Mouse (Mus musculus) heart, postnatal 0 days (tissue): ENCODE results near the gene Gm8720. TPM values are rescaled to one million over a fixed set of nuclear protein-coding genes. Genes with fewer than 3 reads are reported as not detected.
"Not testable (repeated sequence)": the region's sequence is repeated elsewhere in the genome, so short reads cannot be mapped to it uniquely, and the experiment has no call there.

Experiments used
- ATAC-seq: fragments of 200-750 bp; cut with Nextera tagmentation; 2 replicates; pipeline ENCODE4 v1.8.0; 2017; ENCODE audit warnings: low read depth, moderate number of reproducible peaks, moderate library complexity; ENCODE audit not compliant: insufficient read depth
- DNase-seq: peaks from one replicate; pipeline ENCODE4 v3.0.0-alpha.2; 2016; ENCODE audit warnings: low spot score
- H3K27ac ChIP-seq: fragments of 300-500 bp; sonication (generic); 2 replicates; pipeline ENCODE4 v1.5.1; 2014; ENCODE audit warnings: low read depth, mild to moderate bottlenecking
- H3K27me3 ChIP-seq: fragments of 300-500 bp; sonication (generic); 2 replicates; pipeline ENCODE4 v1.6.1; 2014; ENCODE audit warnings: low read length, mixed read lengths; ENCODE audit not compliant: control insufficient read depth, insufficient read depth
- H3K36me3 ChIP-seq: fragments of 300-500 bp; sonication (generic); replicated peaks from 2 replicates; pipeline ENCODE4 v1.6.1; 2014; ENCODE audit warnings: low read length, mixed read lengths; ENCODE audit not compliant: control insufficient read depth, insufficient read depth
- H3K4me1 ChIP-seq: fragments of 300-500 bp; sonication (generic); 2 replicates; pipeline ENCODE4 v1.6.1; 2014; ENCODE audit warnings: antibody characterized with exemption; ENCODE audit not compliant: control insufficient read depth, insufficient read depth
- H3K4me2 ChIP-seq: fragments of 300-500 bp; sonication (generic); 2 replicates; pipeline ENCODE4 v1.6.1; 2014; ENCODE audit warnings: low read depth, mild to moderate bottlenecking, low read length, moderate library complexity
- H3K4me3 ChIP-seq: fragments of 300-500 bp; sonication (generic); 2 replicates; pipeline ENCODE4 v1.5.1; 2014; ENCODE audit warnings: low read depth, low read length
- H3K9ac ChIP-seq: fragments of 300-500 bp; sonication (generic); replicated peaks from 2 replicates; pipeline ENCODE4 v1.6.1; 2014; ENCODE audit warnings: low read depth, low read length, mixed read lengths
- H3K9me3 ChIP-seq: fragments of 300-500 bp; sonication (generic); replicated peaks from 2 replicates; pipeline ENCODE4 v1.6.1; 2016; ENCODE audit warnings: low read length; ENCODE audit not compliant: control insufficient read depth
- WGBS: fragments of 180-500 bp; shearing (Covaris S2); extraction: QIAGEN DNeasy Blood & Tissue Kit; methylation state at CpG from one replicate; pipeline ENCODE4 v1.1.7; 2014; 5-methylcytosine and 5-hydroxymethylcytosine counted together
- polyA plus RNA-seq: library from polyadenylated mRNA; unstranded; fragments of >200 nt; fragmentation: Nextera tagmentation; extraction: Ambion mirVana; gene quantifications from 2 replicates; pipeline ENCODE4 v1.2.1, GENCODE M21; 2015
- total RNA-seq: library from RNA; depleted of rRNA; stranded (reverse); fragments of >200 nt; gene quantifications from 2 replicates; pipeline ENCODE4 v1.2.3, GENCODE M21; 2014; ENCODE audit warnings: low replicate concordance; rRNA removed

The Gm8720 gene
- total RNA-seq (not detected in 2 replicates), polyA plus RNA-seq (not detected in 2 replicates)

GRCm38 (mm10) chr7:23067356-23067755, at the start of gene Gm8720:
Gene Gm8720, minus strand, starts transcription at chr7:23067456.
- not testable (repeated sequence) for H3K27ac ChIP-seq, H3K4me3 ChIP-seq, DNase-seq, H3K4me1 ChIP-seq, H3K9me3 ChIP-seq, H3K4me2 ChIP-seq, H3K9ac ChIP-seq, ATAC-seq, H3K36me3 ChIP-seq, H3K27me3 ChIP-seq
- no CpG with 5 or more reads among the region's 1 CpGs for WGBS

GRCm38 (mm10) chr7:23055240-23055639, 12.0 kb downstream of the Gm8720 start, which contains the start of gene Vmn1r163:
Gene Vmn1r163, plus strand, starts transcription at chr7:23055540.
- not testable (repeated sequence) for H3K4me3 ChIP-seq, H3K4me2 ChIP-seq, H3K9me3 ChIP-seq, H3K27ac ChIP-seq, H3K36me3 ChIP-seq, H3K4me1 ChIP-seq, ATAC-seq, H3K27me3 ChIP-seq, H3K9ac ChIP-seq, DNase-seq
- WGBS: no CpG with 5 or more reads among the region's 1 CpGs

- not testable (repeated sequence) for DNase-seq, H3K9me3 ChIP-seq, H3K4me1 ChIP-seq, H3K36me3 ChIP-seq, H3K4me2 ChIP-seq, H3K9ac ChIP-seq, H3K27ac ChIP-seq, H3K27me3 ChIP-seq, H3K4me3 ChIP-seq, ATAC-seq
- no CpG with 5 or more reads among the region's 3 CpGs for WGBS
Measured at GRCm38 (mm10) chr7:23019823-23020222, 47.4 kb downstream of the Gm8720 start, which contains the start of gene Gm4216. Gene Gm4216, minus strand, starts transcription at chr7:23019923.

Other genes with a start within 250 kb of the Gm8720 start
- gene Vmn1r159, start 223.9 kb downstream of the Gm8720 start, total RNA-seq: not detected in 2 replicates
- not detected in 2 replicates for gene Vmn1r159, start 223.9 kb downstream of the Gm8720 start, polyA plus RNA-seq
- not detected in 2 replicates for gene Vmn1r160, start 196.2 kb downstream of the Gm8720 start, total RNA-seq
- not detected in 2 replicates for gene Vmn1r160, start 196.2 kb downstream of the Gm8720 start, polyA plus RNA-seq
- gene Gm4214, start 82.8 kb downstream of the Gm8720 start, total RNA-seq: not detected in 2 replicates
- gene Gm4214, start 82.8 kb downstream of the Gm8720 start, polyA plus RNA-seq: not detected in 2 replicates
- not detected in 2 replicates for gene Gm4216, start 47.5 kb downstream of the Gm8720 start, total RNA-seq
- gene Gm4216, start 47.5 kb downstream of the Gm8720 start, polyA plus RNA-seq: not detected in 2 replicates
- not detected in 2 replicates for gene Vmn1r163, start 11.9 kb downstream of the Gm8720 start, total RNA-seq
- not detected in 2 replicates for gene Vmn1r163, start 11.9 kb downstream of the Gm8720 start, polyA plus RNA-seq
- gene Gm10662, start 77.0 kb upstream of the Gm8720 start, total RNA-seq: not detected in 2 replicates
- gene Gm10662, start 77.0 kb upstream of the Gm8720 start, polyA plus RNA-seq: not detected in 2 replicates
- gene Vmn1r165, start 149.9 kb upstream of the Gm8720 start, total RNA-seq: not detected in 2 replicates
- not detected in 2 replicates for gene Vmn1r165, start 149.9 kb upstream of the Gm8720 start, polyA plus RNA-seq
- not detected in 2 replicates for gene Vmn1r166, start 184.2 kb upstream of the Gm8720 start, total RNA-seq
- not detected in 2 replicates for gene Vmn1r166, start 184.2 kb upstream of the Gm8720 start, polyA plus RNA-seq
- gene Gm6902, start 211.4 kb upstream of the Gm8720 start, total RNA-seq: not detected in 2 replicates
- gene Gm6902, start 211.4 kb upstream of the Gm8720 start, polyA plus RNA-seq: not detected in 2 replicates
- not detected in 2 replicates for gene Nlrp4e, start 233.7 kb upstream of the Gm8720 start, total RNA-seq
- not detected in 2 replicates for gene Nlrp4e, start 233.7 kb upstream of the Gm8720 start, polyA plus RNA-seq